Mouse (Mus musculus) hindbrain, embryonic 10.5 days (tissue): ENCODE data around the gene Dusp13. TPM values are rescaled to one million over a fixed set of nuclear protein-coding genes. Genes with fewer than 3 reads are reported as not detected.

ENCODE experiments used
- DNase-seq: peaks from one replicate; pipeline ENCODE4 v3.0.0-alpha.2; 2017; ENCODE audit warnings: low spot score
- H3K27ac ChIP-seq: fragments of 300-500 bp; sonication (generic); 2 replicates; pipeline ENCODE4 v1.5.1; 2016; ENCODE audit warnings: mild to moderate bottlenecking, moderate library complexity
- H3K27me3 ChIP-seq: fragments of 300-500 bp; sonication (generic); 2 replicates; pipeline ENCODE4 v1.6.1; 2016; ENCODE audit warnings: mild to moderate bottlenecking; ENCODE audit not compliant: poor library complexity, insufficient read depth, severe bottlenecking
- H3K36me3 ChIP-seq: fragments of 300-500 bp; sonication (generic); 2 replicates; pipeline ENCODE4 v1.6.1; 2016; ENCODE audit warnings: mild to moderate bottlenecking, moderate library complexity
- H3K4me1 ChIP-seq: fragments of 300-500 bp; sonication (generic); replicated peaks from 2 replicates; pipeline ENCODE4 v1.6.1; 2016; ENCODE audit warnings: mild to moderate bottlenecking
- H3K4me3 ChIP-seq: fragments of 300-500 bp; sonication (generic); 2 replicates; pipeline ENCODE4 v1.5.1; 2016; ENCODE audit warnings: mild to moderate bottlenecking, moderate library complexity
- H3K9me3 ChIP-seq: fragments of 300-500 bp; sonication (generic); 2 replicates; pipeline ENCODE4 v1.6.1; 2016; ENCODE audit warnings: mild to moderate bottlenecking, moderate library complexity
- WGBS: fragments of 180-500 bp; shearing (Covaris S2); methylation state at CpG from one replicate; pipeline ENCODE4 v1.1.7; 2016; 5-methylcytosine and 5-hydroxymethylcytosine counted together
- polyA plus RNA-seq: library from polyadenylated mRNA; unstranded; fragments of >200 nt; fragmentation: Nextera tagmentation; extraction: Ambion mirVana; gene quantifications from 2 replicates; pipeline ENCODE4 v1.2.1, GENCODE M21; 2016

The Dusp13 gene
- polyA plus RNA-seq, 1 experiment from 2014 or later = not detected

- Histone ChIP-seq H3K4me3 (no peak overlapping the region), H3K36me3 (no peaks in the 10 kb centered on the region), H3K27ac (no peak overlapping the region), H3K4me1 (peaks cover 8% of the 10 kb centered on the region), H3K9me3 (no peaks in the 10 kb centered on the region), H3K27me3 (no peaks in the 10 kb centered on the region)
- 88% methylated on average over 7 of the region's 7 CpGs for WGBS
- no peak for DNase-seq
Observed at GRCm38 (mm10) chr14:21765754-21766397, 14.9 kb upstream of the Dusp13 start.

DNA sequence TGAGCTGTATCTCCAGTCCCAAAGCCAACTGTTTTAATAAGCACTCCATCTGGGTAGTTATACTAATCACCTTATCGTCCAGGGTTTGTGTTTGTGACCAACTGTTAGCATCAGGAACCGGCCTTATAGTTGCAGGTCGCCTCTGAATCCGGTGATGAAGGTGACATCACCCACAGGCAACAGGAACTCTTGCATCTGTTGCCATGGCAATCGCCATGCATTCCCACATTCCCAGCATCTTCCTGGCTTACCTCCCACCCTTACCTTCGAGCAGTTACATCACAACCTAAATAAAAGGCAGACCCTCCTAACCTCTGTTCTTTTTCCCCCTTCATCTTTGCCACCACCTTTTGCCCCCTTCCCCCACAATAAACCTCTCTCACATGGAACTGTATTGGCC is 13.7 kb upstream of the Dusp13 start:
- WGBS = 85% methylated on average over 6 of the region's 6 CpGs
- Histone ChIP-seq H3K9me3 (no peaks in the 10 kb centered on the region), H3K4me3 (no peak overlapping the region), H3K4me1 (peaks cover 8% of the 10 kb centered on the region), H3K27me3 (no peaks in the 10 kb centered on the region), H3K36me3 (no peaks in the 10 kb centered on the region), H3K27ac (no peak overlapping the region)
- no peak for DNase-seq

GRCm38 (mm10) chr14:21763736-21764135 is 12.8 kb upstream of the Dusp13 start:
- H3K36me3 ChIP-seq = no peaks in the 10 kb centered on the region
- peaks cover 7% of the 10 kb centered on the region for H3K4me1 ChIP-seq
- no peak for DNase-seq
- WGBS = 92% methylated on average over 3 of the region's 3 CpGs
- no peaks in the 10 kb centered on the region for H3K27me3 ChIP-seq
- no peaks in the 10 kb centered on the region for H3K9me3 ChIP-seq
- no peak overlapping the region for H3K4me3 ChIP-seq
- no peak overlapping the region for H3K27ac ChIP-seq

DNA sequence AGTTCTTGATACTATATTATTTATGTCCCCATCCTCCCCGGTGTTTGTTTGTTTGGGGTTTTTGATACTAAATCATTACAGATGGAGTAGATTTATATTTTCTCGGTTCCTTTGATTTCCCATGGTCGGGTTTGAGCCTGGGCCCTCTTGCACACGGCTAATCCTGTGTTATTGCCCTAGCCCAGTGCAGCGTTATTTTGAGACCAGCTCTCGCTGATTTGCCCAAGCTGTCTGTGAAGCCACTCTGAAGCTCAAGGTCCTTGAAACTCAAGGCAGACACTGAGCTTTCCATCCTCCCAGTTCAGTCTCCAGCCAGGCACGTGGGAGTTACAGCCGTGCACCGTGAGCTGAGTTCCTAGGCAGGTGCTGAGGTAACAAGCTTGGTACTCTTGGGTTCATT is 10.6 kb upstream of the Dusp13 start:
- no peak for DNase-seq
- Histone ChIP-seq H3K9me3 (no peaks in the 10 kb centered on the region), H3K27ac (no peak overlapping the region)

DNA sequence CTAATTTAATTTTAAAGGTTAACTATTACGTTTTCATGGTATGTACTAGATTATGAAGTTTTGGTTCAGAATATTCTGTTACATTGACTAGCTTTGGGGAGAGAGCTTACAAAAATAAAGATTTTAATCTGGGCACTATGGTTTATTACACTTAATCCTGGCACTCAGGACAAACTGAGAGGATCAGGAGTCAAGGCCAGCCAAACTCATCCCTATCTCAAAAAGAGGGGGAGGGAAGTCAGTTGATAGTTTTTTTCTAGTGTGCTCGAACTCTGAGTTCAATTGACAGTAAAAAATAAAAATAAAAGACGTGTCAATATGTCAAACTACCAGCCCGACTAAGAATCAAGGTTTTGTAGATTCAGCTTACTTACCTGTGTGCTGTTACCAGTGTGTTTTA is 2.4 kb upstream of the Dusp13 start:
- Histone ChIP-seq H3K27me3 (no peaks in the 10 kb centered on the region), H3K4me3 (no peak overlapping the region), H3K4me1 (peaks cover 24% of the 10 kb centered on the region), H3K36me3 (no peaks in the 10 kb centered on the region), H3K9me3 (no peaks in the 10 kb centered on the region), H3K27ac (no peak overlapping the region)
- 89% methylated on average over 4 of the region's 4 CpGs for WGBS
- no peak for DNase-seq

More for the DNA sequence above, 10.6 kb upstream of the Dusp13 start:
- Histone ChIP-seq H3K4me3 (no peak overlapping the region), H3K4me1 (no peaks in the 10 kb centered on the region), H3K36me3 (no peaks in the 10 kb centered on the region), H3K27me3 (no peaks in the 10 kb centered on the region)
- 93% methylated on average over 9 of the region's 9 CpGs for WGBS

DNA sequence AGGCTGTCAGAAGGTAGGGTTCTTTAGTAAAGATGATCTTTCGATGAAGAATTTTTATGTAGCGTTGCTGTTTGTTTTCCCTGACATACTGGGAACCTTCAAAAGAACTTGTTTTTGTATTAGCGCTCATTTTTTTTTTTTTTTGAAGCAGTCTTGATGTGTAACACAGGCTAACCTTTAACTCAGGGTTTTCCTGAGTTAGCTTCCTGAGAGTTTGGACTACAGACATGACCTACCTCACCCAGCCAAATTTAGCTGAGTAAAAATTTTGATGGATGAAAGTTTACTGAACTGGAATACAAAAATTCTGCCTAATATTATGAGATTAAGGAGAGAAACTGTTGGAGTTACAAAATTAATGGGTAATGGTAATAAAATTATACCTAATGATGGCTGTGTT is 1.4 kb upstream of the Dusp13 start:
- Histone ChIP-seq H3K27ac (no peak overlapping the region), H3K9me3 (no peaks in the 10 kb centered on the region), H3K4me3 (no peak overlapping the region), H3K4me1 (peaks cover 24% of the 10 kb centered on the region), H3K36me3 (no peaks in the 10 kb centered on the region), H3K27me3 (no peaks in the 10 kb centered on the region)
- WGBS = 90% methylated on average over 3 of the region's 3 CpGs
- DNase-seq = no peak

DNA sequence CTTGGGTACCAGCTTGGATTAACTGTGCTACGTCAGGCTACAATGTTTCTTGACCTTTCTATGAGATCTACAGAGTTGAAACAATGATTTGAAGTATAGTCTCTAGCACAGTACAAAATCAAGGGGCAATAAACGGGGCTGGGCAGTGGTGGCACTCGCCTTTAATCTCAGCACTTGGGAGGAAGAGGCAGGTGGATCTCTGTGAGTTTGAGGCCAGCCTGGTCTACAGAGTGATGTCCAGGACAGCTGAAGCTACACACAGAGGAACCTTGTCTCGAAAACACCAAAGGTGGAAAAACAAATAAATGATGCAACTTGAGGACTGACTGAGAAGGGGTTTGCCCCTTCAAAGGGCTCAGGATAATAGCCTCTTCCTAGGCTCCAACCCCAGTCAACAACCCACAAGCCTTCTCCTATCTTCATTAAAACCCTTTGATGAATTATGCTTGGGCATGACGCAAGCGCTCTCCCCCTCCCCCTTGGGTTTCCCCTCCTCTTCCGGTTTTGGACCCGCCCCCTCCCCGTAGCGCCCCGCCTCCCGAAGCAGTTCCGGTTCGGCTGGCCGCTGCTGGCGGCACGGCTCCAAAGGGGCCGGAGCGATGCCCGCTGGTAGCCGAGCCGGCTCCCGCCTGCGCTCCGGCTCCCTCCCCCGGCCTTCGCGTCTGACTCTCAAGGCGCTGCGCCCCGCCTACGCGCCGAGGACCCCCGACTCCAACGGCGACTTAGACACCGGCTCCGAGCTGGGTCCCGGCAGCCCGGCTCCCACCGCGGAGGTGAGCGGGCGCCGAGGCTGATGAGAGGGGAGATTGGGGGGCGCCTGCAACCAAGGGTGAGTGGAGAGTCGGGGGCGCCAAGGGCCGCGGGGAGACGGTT is 737 bp downstream of the Dusp13 start, which contains the start of gene Samd8:
Gene Samd8 (plus strand): TSS at position 524 of the 873 bp plus-strand sequence.
- peak within 1 kb of the TSS; percentile 94 for H3K27ac ChIP-seq
- H3K9me3 ChIP-seq = no peaks in the 10 kb centered on the region
- peak within 1 kb of the TSS; percentile 99 for H3K4me3 ChIP-seq
- DNase-seq = peak; percentile 90
- 7% methylated on average over 52 of the region's 52 CpGs for WGBS
- H3K4me1 ChIP-seq = peaks cover 24% of the 10 kb centered on the region
- H3K27me3 ChIP-seq = no peaks in the 10 kb centered on the region
- no peaks in the 10 kb centered on the region for H3K36me3 ChIP-seq

DNA sequence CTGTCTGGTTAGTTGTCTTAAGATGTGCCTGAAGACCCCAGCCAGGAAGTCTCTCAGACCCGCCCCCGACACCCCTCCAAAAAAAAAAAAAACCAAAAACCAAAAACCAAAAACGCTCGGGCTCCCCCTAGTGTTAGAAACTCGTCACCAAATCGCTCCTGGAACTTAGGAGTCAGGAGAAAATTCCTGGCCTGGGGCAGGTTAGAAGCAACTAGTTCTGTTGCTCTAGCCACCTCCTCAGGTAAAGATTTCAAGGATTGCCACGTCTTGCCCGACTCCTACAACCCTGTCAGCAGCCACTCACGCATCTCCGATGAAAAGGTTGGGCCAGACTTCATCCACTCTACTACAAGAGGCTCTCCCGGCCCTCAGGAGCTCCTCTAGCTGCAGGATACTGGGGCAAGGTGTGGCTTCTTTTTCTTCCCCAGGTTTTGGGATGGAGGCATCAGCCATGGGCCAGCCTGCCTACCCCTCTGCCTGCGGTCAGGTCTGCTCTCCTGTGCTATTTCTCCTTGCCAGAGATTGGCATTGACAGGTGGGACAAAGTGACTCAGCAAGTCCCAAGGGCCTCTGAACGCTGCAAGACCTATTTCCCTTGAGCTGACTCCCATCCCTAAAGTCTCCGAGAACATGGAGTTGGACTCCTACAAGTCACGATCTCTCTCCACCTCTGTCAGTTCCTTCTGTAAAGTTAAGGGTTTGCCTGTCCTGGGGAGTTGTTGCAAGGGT is 2.7 kb downstream of the Dusp13 start:
- Histone ChIP-seq H3K36me3 (no peaks in the 10 kb centered on the region), H3K4me3 (no peak overlapping the region), H3K9me3 (no peaks in the 10 kb centered on the region), H3K4me1 (peaks cover 27% of the 10 kb centered on the region), H3K27me3 (0 out of 2 replicates have a peak, but pooled peaks cover 6% of the 10 kb centered on the region), H3K27ac (no peak overlapping the region)
- peak; percentile 37 for DNase-seq
- WGBS = 41% methylated on average over 15 of the region's 15 CpGs

DNA sequence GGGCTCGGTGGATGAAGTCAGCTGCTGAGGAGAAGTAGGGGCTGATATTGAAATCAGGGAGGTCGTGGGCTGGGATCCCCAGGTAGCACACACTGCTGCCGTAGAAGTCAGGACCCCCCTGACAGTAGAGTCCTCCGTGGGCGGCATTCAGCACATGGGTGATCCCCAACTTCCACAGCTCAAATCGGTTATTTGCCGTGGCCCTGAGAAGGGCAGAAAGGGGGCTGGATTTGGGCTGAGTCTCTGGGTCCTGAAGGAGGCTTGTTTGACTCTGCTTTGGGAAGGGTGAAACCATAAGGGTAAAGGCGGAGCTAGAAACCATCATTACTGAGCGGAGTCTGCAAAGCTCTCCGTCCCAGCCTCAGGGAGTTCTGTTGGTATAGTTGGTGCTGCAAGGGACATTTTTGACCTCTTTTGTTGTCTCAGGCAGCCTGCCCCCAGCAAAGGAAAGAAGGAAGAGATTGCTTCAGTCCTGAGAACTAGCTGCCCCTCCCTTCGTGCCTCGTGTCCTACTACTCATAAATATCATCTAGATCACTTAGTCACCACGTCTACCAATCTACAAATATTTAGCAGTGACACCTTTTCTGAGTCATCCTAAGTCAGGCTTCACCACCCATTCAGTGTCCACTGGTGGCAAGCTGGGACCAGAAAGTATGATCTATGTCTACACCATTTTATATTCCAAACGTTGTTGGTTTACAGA is 3.4 kb downstream of the Dusp13 start:
- no peak for DNase-seq
- 0 out of 2 replicates have a peak, but pooled peaks cover 6% of the 10 kb centered on the region for H3K27me3 ChIP-seq
- H3K4me1 ChIP-seq = peaks cover 25% of the 10 kb centered on the region
- no peak overlapping the region for H3K27ac ChIP-seq
- H3K4me3 ChIP-seq = no peak overlapping the region
- no peaks in the 10 kb centered on the region for H3K9me3 ChIP-seq
- WGBS = 82% methylated on average over 14 of the region's 14 CpGs
- H3K36me3 ChIP-seq = no peaks in the 10 kb centered on the region

GRCm38 (mm10) chr14:21746846-21747245 is 4.1 kb downstream of the Dusp13 start:
- Histone ChIP-seq H3K36me3 (no peaks in the 10 kb centered on the region), H3K27me3 (0 out of 2 replicates have a peak, but pooled peaks cover 8% of the 10 kb centered on the region), H3K9me3 (no peaks in the 10 kb centered on the region), H3K27ac (no peak overlapping the region), H3K4me1 (peaks cover 18% of the 10 kb centered on the region), H3K4me3 (no peak overlapping the region)
- 88% methylated on average over 2 of the region's 2 CpGs for WGBS
- DNase-seq = no peak

GRCm38 (mm10) chr14:21746251-21746650 is 4.7 kb downstream of the Dusp13 start:
- WGBS = 94% methylated on average over 8 of the region's 8 CpGs
- no peak for DNase-seq
- Histone ChIP-seq H3K27ac (no peak overlapping the region), H3K27me3 (0 out of 2 replicates have a peak, but pooled peaks cover 8% of the 10 kb centered on the region), H3K36me3 (no peaks in the 10 kb centered on the region), H3K4me1 (peaks cover 12% of the 10 kb centered on the region), H3K4me3 (no peak overlapping the region), H3K9me3 (no peaks in the 10 kb centered on the region)

DNA sequence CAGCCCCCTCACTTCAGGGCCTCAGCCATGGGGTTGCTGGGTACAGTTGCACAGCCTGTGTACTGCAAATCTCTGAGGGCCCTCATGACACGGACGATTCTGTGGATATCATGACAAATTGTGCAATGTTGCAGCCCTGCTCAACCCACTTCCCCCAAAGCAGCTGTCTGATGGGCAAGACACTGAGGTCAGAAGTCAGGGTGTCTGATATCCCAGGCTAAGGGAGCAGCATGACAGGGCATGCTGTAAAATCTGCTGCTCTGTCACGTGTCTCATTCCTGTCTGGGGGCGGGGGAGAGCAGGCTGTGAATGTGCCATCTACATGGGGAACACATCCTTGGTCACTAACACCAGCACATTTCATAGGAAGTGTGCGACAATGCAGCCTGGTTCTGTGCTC is 5.8 kb downstream of the Dusp13 start:
- Histone ChIP-seq H3K4me3 (no peak overlapping the region), H3K27ac (no peak overlapping the region), H3K4me1 (peaks cover 4% of the 10 kb centered on the region), H3K9me3 (no peaks in the 10 kb centered on the region), H3K27me3 (0 out of 2 replicates have a peak, but pooled peaks cover 8% of the 10 kb centered on the region), H3K36me3 (no peaks in the 10 kb centered on the region)
- whole genome bisulfite sequencing = 78% methylated on average over 5 of the region's 5 CpGs
- no peak for DNase-seq
